Mouse (Mus musculus) limb, embryonic 12.5 days (tissue): Measurements from ENCODE around the gene Gnas. TPM values are rescaled to one million over a fixed set of nuclear protein-coding genes. Genes with fewer than 3 reads are reported as not detected.

Experiments
- ATAC-seq: fragments of 200-750 bp; cut with Nextera tagmentation; 2 replicates; pipeline ENCODE4 v1.8.0; 2017; ENCODE audit warnings: low read depth, moderate TSS enrichment; ENCODE audit not compliant: insufficient number of reproducible peaks, insufficient read depth, low FRiP score, low TSS enrichment
- H3K27ac ChIP-seq: fragments of 300-500 bp; sonication (generic); 2 replicates; pipeline ENCODE4 v1.5.1; 2016; ENCODE audit warnings: mild to moderate bottlenecking, moderate library complexity
- H3K27me3 ChIP-seq: fragments of 300-500 bp; sonication (generic); 2 replicates; pipeline ENCODE4 v1.6.1; 2016; ENCODE audit warnings: mild to moderate bottlenecking, moderate library complexity
- H3K36me3 ChIP-seq: fragments of 300-500 bp; sonication (generic); 2 replicates; pipeline ENCODE4 v1.6.1; 2016; ENCODE audit warnings: mild to moderate bottlenecking, moderate library complexity
- H3K4me1 ChIP-seq: fragments of 300-500 bp; sonication (generic); replicated peaks from 2 replicates; pipeline ENCODE4 v1.6.1; 2016
- H3K4me2 ChIP-seq: fragments of 300-500 bp; sonication (generic); 2 replicates; pipeline ENCODE4 v1.6.1; 2016; ENCODE audit warnings: mild to moderate bottlenecking, moderate library complexity
- H3K4me3 ChIP-seq: fragments of 300-500 bp; sonication (generic); replicated peaks from 2 replicates; pipeline ENCODE4 v1.5.1; 2016; ENCODE audit warnings: mild to moderate bottlenecking
- H3K9ac ChIP-seq: fragments of 300-500 bp; sonication (generic); replicated peaks from 2 replicates; pipeline ENCODE4 v1.6.1; 2016; ENCODE audit warnings: mild to moderate bottlenecking, moderate library complexity
- H3K9me3 ChIP-seq: fragments of 300-500 bp; sonication (generic); 2 replicates; pipeline ENCODE4 v1.6.1; 2016; ENCODE audit warnings: mild to moderate bottlenecking, moderate library complexity
- WGBS: fragments of 180-500 bp; shearing (Covaris S2); methylation state at CpG from one replicate; pipeline ENCODE4 v1.1.7; 2016; 5-methylcytosine and 5-hydroxymethylcytosine counted together
- polyA plus RNA-seq: library from polyadenylated mRNA; unstranded; fragments of >200 nt; fragmentation: Nextera tagmentation; extraction: Ambion mirVana; gene quantifications from 2 replicates; pipeline ENCODE4 v1.2.1, GENCODE M21; 2016

Gnas gene
- polyA plus RNA-seq, 1 experiment from 2014 or later, result 1,822 TPM

- Histone ChIP-seq H3K9ac (no peak overlapping the region), H3K36me3 (peaks cover 51% of the 10 kb centered on the region), H3K4me2 (no peak overlapping the region), H3K4me1 (no peaks in the 10 kb centered on the region), H3K27ac (no peak overlapping the region), H3K27me3 (no peaks in the 10 kb centered on the region), H3K4me3 (no peak overlapping the region), H3K9me3 (no peaks in the 10 kb centered on the region)
- WGBS, result 87% methylated on average over 5 of the region's 5 CpGs
- ATAC-seq, result no peak
Observed at GRCm38 (mm10) chr2:174273131-174273530, 11.0 kb upstream of the Gnas start.

GRCm38 (mm10) chr2:174273961-174274360 lies 10.2 kb upstream of the Gnas start:
- H3K27ac ChIP-seq, result no peak overlapping the region
- no peak overlapping the region for H3K9ac ChIP-seq
- no peak overlapping the region for H3K4me3 ChIP-seq
- no peaks in the 10 kb centered on the region for H3K27me3 ChIP-seq
- H3K36me3 ChIP-seq, result peaks cover 44% of the 10 kb centered on the region
- WGBS, result 82% methylated on average over 2 of the region's 2 CpGs
- H3K4me2 ChIP-seq, result no peak overlapping the region
- no peaks in the 10 kb centered on the region for H3K4me1 ChIP-seq
- ATAC-seq, result no peak
- H3K9me3 ChIP-seq, result no peaks in the 10 kb centered on the region

- Histone ChIP-seq H3K4me1 (0 out of 2 replicates have a peak, but pooled peaks cover 4% of the 10 kb centered on the region), H3K27me3 (peaks cover 29% of the 10 kb centered on the region), H3K9me3 (peaks cover 9% of the 10 kb centered on the region), H3K36me3 (peaks cover 65% of the 10 kb centered on the region), H3K4me2 (no peak overlapping the region), H3K27ac (no peak overlapping the region), H3K4me3 (no peak overlapping the region), H3K9ac (no peak overlapping the region)
- no peak for ATAC-seq
- 89% methylated on average over 8 of the region's 8 CpGs for WGBS
Observed at GRCm38 (mm10) chr2:174279771-174280170, 4.3 kb upstream of the Gnas start.

DNA sequence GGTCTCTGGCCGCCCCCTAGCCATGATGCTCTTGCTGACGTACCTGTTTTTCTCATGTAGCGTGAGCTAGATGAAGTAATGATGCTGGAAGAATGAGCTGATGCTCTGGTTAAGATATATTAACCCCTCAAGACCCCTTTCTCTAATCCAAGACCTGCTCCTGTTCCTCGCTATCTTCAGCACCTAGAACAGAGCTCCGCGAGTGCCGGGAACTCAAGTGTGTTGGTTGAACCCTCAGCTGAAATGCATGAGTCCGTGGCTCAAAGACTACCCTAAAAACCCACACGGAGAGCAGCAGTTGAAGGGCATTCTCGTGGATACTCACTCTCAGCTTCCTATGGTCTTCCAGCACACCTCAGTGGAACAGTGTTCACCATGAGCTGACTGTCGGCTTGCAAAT lies 779 bp upstream of the Gnas start:
- Histone ChIP-seq H3K4me1 (0 out of 2 replicates have a peak, but pooled peaks cover 4% of the 10 kb centered on the region), H3K36me3 (peaks cover 90% of the 10 kb centered on the region), H3K9ac (no peak overlapping the region), H3K27me3 (peaks cover 62% of the 10 kb centered on the region), H3K27ac (no peak overlapping the region), H3K4me2 (peak overlapping the region; percentile 58), H3K9me3 (peaks cover 33% of the 10 kb centered on the region), H3K4me3 (peak overlapping the region; percentile 40)
- WGBS, result 62% methylated on average over 11 of the region's 11 CpGs
- ATAC-seq, result no peak

DNA sequence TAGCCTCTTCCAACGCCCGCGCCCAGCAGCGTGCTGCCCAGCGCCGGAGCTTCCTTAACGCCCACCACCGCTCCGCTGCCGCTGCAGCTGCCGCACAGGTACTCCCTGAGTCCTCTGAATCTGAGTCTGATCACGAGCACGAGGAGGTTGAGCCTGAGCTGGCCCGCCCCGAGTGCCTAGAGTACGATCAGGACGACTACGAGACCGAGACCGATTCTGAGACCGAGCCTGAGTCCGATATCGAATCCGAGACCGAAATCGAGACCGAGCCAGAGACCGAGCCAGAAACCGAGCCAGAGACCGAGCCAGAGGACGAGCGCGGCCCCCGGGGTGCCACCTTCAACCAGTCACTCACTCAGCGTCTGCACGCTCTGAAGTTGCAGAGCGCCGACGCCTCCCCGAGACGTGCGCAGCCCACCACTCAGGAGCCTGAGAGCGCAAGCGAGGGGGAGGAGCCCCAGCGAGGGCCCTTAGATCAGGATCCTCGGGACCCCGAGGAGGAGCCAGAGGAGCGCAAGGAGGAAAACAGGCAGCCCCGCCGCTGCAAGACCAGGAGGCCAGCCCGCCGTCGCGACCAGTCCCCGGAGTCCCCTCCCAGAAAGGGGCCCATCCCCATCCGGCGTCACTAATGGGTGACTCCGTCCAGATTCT lies 812 bp downstream of the Gnas start:
- 57% methylated on average over 58 of the region's 58 CpGs for WGBS
- Histone ChIP-seq H3K27ac (no peak overlapping the region), H3K4me3 (peak overlapping the region; percentile 40), H3K4me2 (peak overlapping the region; percentile 58), H3K4me1 (peaks cover 4% of the 10 kb centered on the region), H3K27me3 (peaks cover 71% of the 10 kb centered on the region), H3K9me3 (peaks cover 33% of the 10 kb centered on the region), H3K36me3 (peaks cover 92% of the 10 kb centered on the region), H3K9ac (0 out of 2 replicates have a peak overlapping the region, but pooled peaks have one; percentile 5)
- ATAC-seq, result no peak

DNA sequence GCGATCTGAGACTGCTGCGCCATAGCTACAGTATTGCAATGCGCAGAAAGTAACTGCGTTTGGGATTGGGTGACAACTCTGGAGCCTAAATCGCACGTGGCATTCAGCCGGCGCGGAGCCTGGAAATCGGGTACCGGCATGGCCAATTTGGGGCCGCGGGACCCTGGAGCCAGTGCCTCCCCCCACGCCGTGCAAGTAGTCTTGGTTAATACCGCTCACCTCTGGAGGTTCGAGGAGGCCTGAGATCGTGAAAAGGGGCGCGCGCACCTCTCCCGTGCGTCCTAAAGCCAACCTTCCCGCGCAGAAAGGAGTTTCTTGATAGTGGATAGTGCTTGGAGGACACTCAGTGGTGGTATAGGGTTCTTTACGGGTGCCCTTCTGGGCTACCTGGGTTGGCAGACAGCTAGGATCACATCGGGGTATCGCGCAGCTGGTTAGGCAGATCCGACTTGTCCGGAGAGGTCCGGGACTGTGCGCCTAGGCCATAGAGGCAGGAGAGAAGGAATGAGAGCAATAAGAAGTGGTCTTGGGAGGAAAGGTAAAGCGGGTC lies 1.9 kb downstream of the Gnas start:
- Histone ChIP-seq H3K27me3 (peaks cover 71% of the 10 kb centered on the region), H3K4me3 (peak overlapping the region; percentile 40), H3K4me1 (peaks cover 14% of the 10 kb centered on the region), H3K9ac (peak overlapping the region; percentile 31), H3K9me3 (peaks cover 33% of the 10 kb centered on the region), H3K27ac (no peak overlapping the region), H3K4me2 (peak overlapping the region; percentile 58), H3K36me3 (peaks cover 81% of the 10 kb centered on the region)
- ATAC-seq, result no peak
- WGBS, result 50% methylated on average over 34 of the region's 34 CpGs

- peaks cover 33% of the 10 kb centered on the region for H3K9me3 ChIP-seq
- ATAC-seq, result no peak
- H3K27ac ChIP-seq, result no peak overlapping the region
- H3K27me3 ChIP-seq, result peaks cover 60% of the 10 kb centered on the region
- peaks cover 33% of the 10 kb centered on the region for H3K4me1 ChIP-seq
- no peak overlapping the region for H3K9ac ChIP-seq
- peak overlapping the region; percentile 19; the same call in 1 of the 2 replicates for H3K4me2 ChIP-seq
- H3K4me3 ChIP-seq, result peak overlapping the region; percentile 40
- 39% methylated on average over 7 of the region's 7 CpGs for WGBS
- H3K36me3 ChIP-seq, result peaks cover 69% of the 10 kb centered on the region
Observed at GRCm38 (mm10) chr2:174287921-174288320, 3.8 kb downstream of the Gnas start.

DNA sequence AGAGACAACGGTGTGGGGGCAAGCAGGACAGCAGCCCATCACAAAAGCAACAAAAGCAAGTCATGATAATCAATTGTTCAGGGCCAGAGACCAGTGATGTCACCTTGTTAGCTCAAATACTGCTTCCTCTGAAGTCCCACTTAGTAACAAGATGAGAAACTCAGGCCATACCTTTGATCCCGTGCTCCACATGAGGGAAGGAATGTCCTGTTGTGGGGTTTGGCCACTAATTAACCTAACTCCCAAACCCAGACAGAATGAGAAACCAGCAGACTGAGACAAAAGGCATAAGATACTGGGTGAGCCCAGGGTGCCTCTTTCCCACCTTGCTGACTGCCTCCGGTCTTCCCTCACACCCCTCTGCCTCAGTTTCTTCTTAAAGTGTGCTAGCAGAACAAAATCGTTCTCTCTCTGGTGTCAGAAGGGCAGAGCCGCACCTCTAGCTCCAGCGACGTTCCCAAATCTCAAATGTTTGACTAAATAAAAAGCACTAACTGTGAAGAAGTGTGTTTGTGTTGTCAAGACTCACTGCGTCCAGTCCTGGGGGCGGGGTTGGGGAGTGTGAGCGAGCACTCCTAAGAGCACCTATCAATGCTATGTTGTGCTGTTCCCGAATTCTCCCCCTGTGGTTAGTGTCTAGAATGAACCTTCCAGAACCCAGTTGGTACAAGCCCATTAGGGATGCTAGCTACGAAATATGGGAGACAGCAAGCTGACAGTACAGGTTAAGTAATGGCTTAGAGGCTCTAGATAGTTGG lies 4.7 kb downstream of the Gnas start:
- Histone ChIP-seq H3K4me1 (peaks cover 36% of the 10 kb centered on the region), H3K36me3 (peaks cover 60% of the 10 kb centered on the region), H3K9me3 (peaks cover 33% of the 10 kb centered on the region), H3K27ac (no peak overlapping the region), H3K27me3 (peaks cover 51% of the 10 kb centered on the region), H3K9ac (no peak overlapping the region), H3K4me3 (no peak overlapping the region), H3K4me2 (no peak overlapping the region)
- 46% methylated on average over 12 of the region's 12 CpGs for WGBS
- no peak for ATAC-seq

GRCm38 (mm10) chr2:174291029-174291661 lies 7.0 kb downstream of the Gnas start:
- H3K9me3 ChIP-seq, result peaks cover 30% of the 10 kb centered on the region
- no peak for ATAC-seq
- WGBS, result 60% methylated on average over 8 of the region's 8 CpGs
- peak overlapping the region; percentile 37 for H3K4me3 ChIP-seq
- H3K4me1 ChIP-seq, result peaks cover 36% of the 10 kb centered on the region
- peak overlapping the region; percentile 69 for H3K4me2 ChIP-seq
- peaks cover 28% of the 10 kb centered on the region for H3K27me3 ChIP-seq
- H3K27ac ChIP-seq, result no peak overlapping the region
- H3K9ac ChIP-seq, result 0 out of 2 replicates have a peak overlapping the region, but pooled peaks have one; percentile 27
- peaks cover 37% of the 10 kb centered on the region for H3K36me3 ChIP-seq

DNA sequence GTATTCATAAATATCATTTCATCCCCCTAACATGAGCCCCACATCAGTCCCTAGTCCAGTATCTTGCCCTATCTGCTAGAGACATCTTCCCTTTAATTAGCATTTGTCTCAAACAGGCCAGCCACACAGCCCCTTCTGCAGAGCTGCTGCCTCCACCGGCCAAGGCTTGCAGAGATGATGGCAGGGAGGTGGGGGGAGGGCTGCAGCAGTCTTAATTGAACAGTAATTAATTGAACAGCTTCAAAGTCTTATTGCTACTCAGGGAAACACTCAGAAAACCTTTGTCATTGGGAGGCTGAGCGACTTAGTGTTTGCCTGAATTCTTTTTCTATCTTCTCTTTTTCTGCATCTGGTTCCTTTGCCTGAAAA lies 7.5 kb downstream of the Gnas start:
- H3K27ac ChIP-seq, result no peak overlapping the region
- WGBS, result 32% methylated on average over 2 of the region's 2 CpGs
- no peak for ATAC-seq
- H3K36me3 ChIP-seq, result peaks cover 32% of the 10 kb centered on the region
- H3K9me3 ChIP-seq, result peaks cover 30% of the 10 kb centered on the region
- H3K4me2 ChIP-seq, result peak overlapping the region; percentile 69
- H3K4me3 ChIP-seq, result peak overlapping the region; percentile 37
- H3K27me3 ChIP-seq, result peaks cover 25% of the 10 kb centered on the region
- no peak overlapping the region for H3K9ac ChIP-seq
- H3K4me1 ChIP-seq, result peaks cover 41% of the 10 kb centered on the region

DNA sequence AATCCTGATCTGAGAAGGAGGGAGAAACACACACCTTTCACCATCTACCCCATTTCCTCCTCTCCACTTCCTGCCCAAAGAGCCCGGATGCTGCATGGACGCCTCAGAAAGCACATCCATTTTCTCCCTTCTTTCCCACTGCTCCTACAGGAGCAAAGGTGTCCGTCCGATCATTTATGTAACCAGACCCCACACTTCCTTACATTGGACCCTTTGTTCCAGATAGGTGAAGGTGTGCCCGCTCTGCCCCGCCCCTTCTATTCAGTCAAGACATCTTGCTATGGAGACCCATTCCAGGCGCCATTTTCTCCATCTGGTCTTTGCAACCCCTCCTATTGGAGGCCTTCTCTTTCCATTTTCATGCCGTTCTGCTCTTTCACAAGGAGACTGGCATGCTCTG lies 10.3 kb downstream of the Gnas start:
- Histone ChIP-seq H3K36me3 (peaks cover 23% of the 10 kb centered on the region), H3K9me3 (peaks cover 53% of the 10 kb centered on the region), H3K4me3 (peak overlapping the region; percentile 62), H3K27me3 (peaks cover 29% of the 10 kb centered on the region), H3K4me1 (peaks cover 52% of the 10 kb centered on the region), H3K9ac (peak overlapping the region; percentile 79), H3K4me2 (peak overlapping the region; percentile 50), H3K27ac (peak overlapping the region; percentile 88)
- 55% methylated on average over 8 of the region's 8 CpGs for WGBS
- ATAC-seq, result no peak
